ENCODE assay signal across 9 mouse cellular contexts in genomic region chr7:112158942-112159341, GRCm38 (mm10). TPM values are rescaled to one million over a fixed set of nuclear protein-coding genes. Genes with fewer than 3 reads are reported as not detected.
DNase-seq lines count a peak whose midpoint lies in the region; ATAC-seq and TF ChIP-seq lines count a peak whose summit lies in the region.
"Had no signal": no experiment of that assay in that cellular context is flagged by ENCODE, and none has a peak within 500 bp of the region (broad histone marks: within the 10 kb centered on the region; RNA-seq: fewer than 3 reads in every experiment).

Gene Dkk3 (minus strand): TSS chr7:112159057.

- peak within 1 kb of the TSS; percentile 77 for H3K4me2 ChIP-seq in heart, embryonic 13.5 days
- peak within 1 kb of the TSS; percentile 67 for H3K4me2 ChIP-seq in lung, embryonic 16.5 days (ENCODE audit: low read depth, low read length)

- TF ChIP-seq CTCF in cortical plate, adult 2 months (IDR thresholded peaks at IDR 0.05; ENCODE audit: extremely low read depth, insufficient read depth, low read length): no peak
- no peak for TF ChIP-seq CTCF in small intestine, adult 2 months (IDR thresholded peaks at IDR 0.05; ENCODE audit: extremely low read depth, insufficient read length, insufficient replicate concordance, low read depth, low read length)

- H3K4me1 ChIP-seq in cortical plate, adult 2 months (ENCODE audit: control insufficient read depth, insufficient read depth, low read length): peaks cover 2% of the 10 kb centered on the region; the same call in 1 of the 2 replicates
- peaks cover 57% of the 10 kb centered on the region for H3K4me1 ChIP-seq in heart, embryonic 13.5 days
- peaks cover 32% of the 10 kb centered on the region for H3K4me1 ChIP-seq in lung, embryonic 16.5 days (replicated peaks; ENCODE audit: control insufficient read depth, insufficient read depth, low read length)
- H3K4me1 ChIP-seq in small intestine, adult 2 months (ENCODE audit: control insufficient read depth, insufficient read depth, insufficient read length, low read length): peaks cover 3% of the 10 kb centered on the region

- H3K9ac ChIP-seq in heart, embryonic 13.5 days: peak within 1 kb of the TSS; percentile 86
- H3K9ac ChIP-seq in lung, embryonic 16.5 days (ENCODE audit: low read length): peak within 1 kb of the TSS; percentile 69

- peaks cover 6% of the 10 kb centered on the region; the same call in 1 of the 2 replicates for H3K27me3 ChIP-seq in heart, embryonic 13.5 days (replicated peaks)
- H3K27me3 ChIP-seq in lung, embryonic 16.5 days (ENCODE audit: control insufficient read depth, insufficient read depth, low read depth, low read length): no peaks in the 10 kb centered on the region
- H3K27me3 ChIP-seq in small intestine, adult 2 months (ENCODE audit: control insufficient read depth, insufficient read depth, low read length): peaks cover 18% of the 10 kb centered on the region

- peak within 1 kb of the TSS; percentile 58 for H3K4me3 ChIP-seq in cortical plate, adult 2 months (ENCODE audit: insufficient read depth, low read length)
- H3K4me3 ChIP-seq in heart, embryonic 13.5 days: peak within 1 kb of the TSS; percentile 69
- peak within 1 kb of the TSS; percentile 60 for H3K4me3 ChIP-seq in lung, embryonic 16.5 days (ENCODE audit: low read length)
- peak within 1 kb of the TSS; percentile 45 for H3K4me3 ChIP-seq in small intestine, adult 2 months (ENCODE audit: low read depth, low read length)

- ATAC-seq in heart, embryonic 13.5 days (ENCODE audit: extremely low read depth, insufficient number of reproducible peaks, low FRiP score, low TSS enrichment): no peak
- ATAC-seq in lung, embryonic 16.5 days (ENCODE audit: low read depth): peak; percentile 56
- no peak for ATAC-seq in CD4-positive, CD25-positive, alpha-beta regulatory T cell, adult 4 months

- no peaks in the 10 kb centered on the region for H3K9me3 ChIP-seq in heart, embryonic 13.5 days
- no peaks in the 10 kb centered on the region for H3K9me3 ChIP-seq in lung, embryonic 16.5 days (ENCODE audit: control insufficient read depth, low read length)

- peak; percentile 51 to 58 for DNase-seq in left cerebral cortex, adult 18-20 months (ENCODE audit: low spot score in 2 of 2)
- no peak for DNase-seq in left cerebral cortex, adult 11 months (ENCODE audit: low spot score)
- peak; percentile 35 to 51 for DNase-seq in kidney, postnatal 36 days

- peak; percentile 69; the same call in 1 of the 2 replicates for TF ChIP-seq POLR2A in cortical plate, adult 2 months (IDR thresholded peaks at IDR 0.05; ENCODE audit: extremely low read depth, insufficient read depth, low read length)
- no peak for TF ChIP-seq POLR2A in small intestine, adult 2 months (IDR thresholded peaks at IDR 0.05; ENCODE audit: low read depth, low read length)

- H3K27ac ChIP-seq in cortical plate, adult 2 months (ENCODE audit: insufficient read depth, low read length): peak within 1 kb of the TSS; percentile 7; the same call in 1 of the 2 replicates
- peak within 1 kb of the TSS; percentile 72 for H3K27ac ChIP-seq in heart, embryonic 13.5 days (replicated peaks)
- peak within 1 kb of the TSS; percentile 54 for H3K27ac ChIP-seq in lung, embryonic 16.5 days (ENCODE audit: low read length)
- peak within 1 kb of the TSS; percentile 9 for H3K27ac ChIP-seq in small intestine, adult 2 months (ENCODE audit: insufficient read depth, low read depth, low read length)
- H3K27ac ChIP-seq: macrophage had no signal

- WGBS in heart, embryonic 13.5 days: 4% methylated on average over 21 of the region's 21 CpGs
- 2% methylated on average over 21 of the region's 21 CpGs for WGBS in lung, embryonic 16.5 days
- WGBS in small intestine, adult 2 months: 15% methylated on average over 21 of the region's 21 CpGs

- H3K36me3 ChIP-seq in heart, embryonic 13.5 days: no peaks in the 10 kb centered on the region
- H3K36me3 ChIP-seq in lung, embryonic 16.5 days (ENCODE audit: control insufficient read depth, insufficient read depth, low read length): no peaks in the 10 kb centered on the region
- H3K36me3 ChIP-seq in small intestine, adult 2 months (ENCODE audit: control insufficient read depth, insufficient read depth, low read length): no peaks in the 10 kb centered on the region

RNA-seq across cellular contexts. Expression of gene Dkk3, which starts in this region (rescaled TPM):
- total RNA-seq in left cerebral cortex, adult 18-20 months (2021): 100 to 1,000 TPM; 209 to 215 TPM
- 144 and 166 TPM in 2 replicates for polyA plus RNA-seq in cortical plate, adult 2 months (2012; rRNA removed)
- polyA plus RNA-seq in heart, embryonic 13.5 days (2015; fragmentation: Nextera tagmentation; extraction: Ambion mirVana): 74.7 and 91.0 TPM in 2 replicates
- 45.5 and 48.2 TPM in 2 replicates for polyA plus RNA-seq in lung, embryonic 16.5 days (2015; fragmentation: Nextera tagmentation; extraction: Ambion mirVana)
- 6.0 and 9.6 TPM in 2 replicates for polyA plus RNA-seq in small intestine, adult 2 months (2012; rRNA removed)
- polyA plus RNA-seq in CD4-positive, CD25-positive, alpha-beta regulatory T cell, adult 4 months (2017; shearing (Covaris generic)): 1 to 10 TPM; 1.3 to 1.7 TPM
- polyA plus RNA-seq: macrophage had no signal

Comparison
In these comparisons a context has a peak if more than half of its experiments do, and no peak if none do; other contexts are left out.
1. H3K27ac ChIP-seq: peak in every context shown above with its lines; median percentile 72 in heart, embryonic 13.5 days; 54 in lung, embryonic 16.5 days; 9 in small intestine, adult 2 months; 7 in cortical plate, adult 2 months.